Mouse (Mus musculus): ENCODE data around the gene Angel1. TPM values are rescaled to one million over a fixed set of nuclear protein-coding genes. Genes with fewer than 3 reads are reported as not detected.
A peak's percentile ranks its signal among the peaks of the same experiment; 100 is the strongest.

Angel1 gene
- 7.9 and 10.6 TPM in 2 replicates for polyA plus RNA-seq (2014; fragmentation: Nextera tagmentation; extraction: Ambion mirVana)

- under 1% methylated on average over 43 of the region's 44 CpGs for WGBS (ENCODE audit: insufficient replicate concordance)
- H3K9me3 ChIP-seq (replicated peaks; ENCODE audit: control insufficient read depth, low read length), result no peaks in the 10 kb centered on the region
- no peaks in the 10 kb centered on the region for H3K27me3 ChIP-seq (ENCODE audit: control insufficient read depth, insufficient read depth, low read length)
- H3K4me3 ChIP-seq (ENCODE audit: low read depth, low read length), result peak within 1 kb of the TSS; percentile 87
- peak; percentile 97 for ATAC-seq (replicated peaks; ENCODE audit: insufficient number of reproducible peaks, low FRiP score, low TSS enrichment)
- peak within 1 kb of the TSS; percentile 62; the same call in 1 of the 2 replicates for H3K27ac ChIP-seq (ENCODE audit: low read depth, low read length)
- H3K4me1 ChIP-seq (ENCODE audit: control insufficient read depth, insufficient read depth, low read length), result peaks cover 21% of the 10 kb centered on the region
- H3K9ac ChIP-seq (ENCODE audit: low read depth, low read length), result peak within 1 kb of the TSS; percentile 79
- H3K4me2 ChIP-seq, result peak within 1 kb of the TSS; percentile 97
- no peaks in the 10 kb centered on the region for H3K36me3 ChIP-seq (ENCODE audit: control insufficient read depth, insufficient read depth, low read length)
Observed at GRCm38 (mm10) chr12:86726120-86726640, at the start of gene Angel1. Gene Angel1, minus strand, starts transcription at chr12:86726460.

GRCm38 (mm10) chr12:86775561-86776280 is 49.5 kb upstream of the Angel1 start:
- peaks cover 11% of the 10 kb centered on the region for H3K4me1 ChIP-seq (ENCODE audit: control insufficient read depth, insufficient read depth, low read length)
- no peak overlapping the region for H3K4me3 ChIP-seq (ENCODE audit: low read depth, low read length)
- WGBS (ENCODE audit: insufficient replicate concordance), result 55% methylated on average over 7 of the region's 7 CpGs
- H3K4me2 ChIP-seq, result no peak overlapping the region
- no peaks in the 10 kb centered on the region for H3K9me3 ChIP-seq (replicated peaks; ENCODE audit: control insufficient read depth, low read length)
- H3K27me3 ChIP-seq (ENCODE audit: control insufficient read depth, insufficient read depth, low read length), result no peaks in the 10 kb centered on the region
- no peak for ATAC-seq (replicated peaks; ENCODE audit: insufficient number of reproducible peaks, low FRiP score, low TSS enrichment)
- H3K36me3 ChIP-seq (ENCODE audit: control insufficient read depth, insufficient read depth, low read length), result no peaks in the 10 kb centered on the region
- 0 out of 2 replicates have a peak overlapping the region, but pooled peaks have one; percentile 29 for H3K27ac ChIP-seq (ENCODE audit: low read depth, low read length)
- no peak overlapping the region for H3K9ac ChIP-seq (ENCODE audit: low read depth, low read length)

DNA sequence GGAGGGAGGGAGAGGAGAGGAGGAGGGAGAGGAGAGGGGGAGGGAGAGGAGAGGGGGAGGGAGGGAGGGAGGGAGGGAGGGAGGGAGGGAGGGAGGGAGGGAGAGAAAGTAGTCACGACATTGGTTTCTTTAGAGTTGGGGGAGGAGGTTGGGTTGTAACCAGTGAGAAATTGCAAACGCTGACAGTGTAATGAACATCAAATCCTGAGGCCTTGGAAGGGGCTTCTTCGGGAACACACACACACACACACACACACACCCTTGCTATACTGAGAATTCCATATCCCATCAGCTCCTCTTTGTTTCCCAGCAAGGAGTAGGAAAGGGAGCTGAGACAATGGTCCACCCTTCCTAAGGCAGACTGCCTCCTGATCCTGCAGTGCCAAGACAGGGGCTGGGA is 46.3 kb upstream of the Angel1 start:
- H3K27me3 ChIP-seq (ENCODE audit: control insufficient read depth, insufficient read depth, low read length), result no peaks in the 10 kb centered on the region
- peaks cover 18% of the 10 kb centered on the region for H3K4me1 ChIP-seq (ENCODE audit: control insufficient read depth, insufficient read depth, low read length)
- no peaks in the 10 kb centered on the region for H3K36me3 ChIP-seq (ENCODE audit: control insufficient read depth, insufficient read depth, low read length)
- H3K27ac ChIP-seq (ENCODE audit: low read depth, low read length), result no peak overlapping the region
- H3K9me3 ChIP-seq (replicated peaks; ENCODE audit: control insufficient read depth, low read length), result no peaks in the 10 kb centered on the region
- WGBS (ENCODE audit: insufficient replicate concordance), result 34% methylated on average over 3 of the region's 3 CpGs
- no peak overlapping the region for H3K4me3 ChIP-seq (ENCODE audit: low read depth, low read length)
- no peak for ATAC-seq (replicated peaks; ENCODE audit: insufficient number of reproducible peaks, low FRiP score, low TSS enrichment)
- H3K4me2 ChIP-seq, result no peak overlapping the region
- no peak overlapping the region for H3K9ac ChIP-seq (ENCODE audit: low read depth, low read length)

- Histone ChIP-seq H3K9me3 (replicated peaks; ENCODE audit: control insufficient read depth, low read length) (no peaks in the 10 kb centered on the region), H3K27me3 (ENCODE audit: control insufficient read depth, insufficient read depth, low read length) (no peaks in the 10 kb centered on the region), H3K36me3 (ENCODE audit: control insufficient read depth, insufficient read depth, low read length) (no peaks in the 10 kb centered on the region), H3K4me3 (ENCODE audit: low read depth, low read length) (no peak overlapping the region), H3K4me2 (no peak overlapping the region), H3K9ac (ENCODE audit: low read depth, low read length) (no peak overlapping the region), H3K4me1 (ENCODE audit: control insufficient read depth, insufficient read depth, low read length) (peaks cover 18% of the 10 kb centered on the region), H3K27ac (ENCODE audit: low read depth, low read length) (no peak overlapping the region)
- no peak for ATAC-seq (replicated peaks; ENCODE audit: insufficient number of reproducible peaks, low FRiP score, low TSS enrichment)
- WGBS (ENCODE audit: insufficient replicate concordance), result 12% methylated on average over 12 of the region's 12 CpGs
Observed at GRCm38 (mm10) chr12:86771823-86772427, 45.7 kb upstream of the Angel1 start.

GRCm38 (mm10) chr12:86770927-86771326 is 44.7 kb upstream of the Angel1 start:
- Histone ChIP-seq H3K9me3 (replicated peaks; ENCODE audit: control insufficient read depth, low read length) (no peaks in the 10 kb centered on the region), H3K9ac (ENCODE audit: low read depth, low read length) (no peak overlapping the region), H3K4me2 (no peak overlapping the region), H3K4me3 (ENCODE audit: low read depth, low read length) (no peak overlapping the region), H3K36me3 (ENCODE audit: control insufficient read depth, insufficient read depth, low read length) (no peaks in the 10 kb centered on the region), H3K4me1 (ENCODE audit: control insufficient read depth, insufficient read depth, low read length) (peaks cover 15% of the 10 kb centered on the region), H3K27me3 (ENCODE audit: control insufficient read depth, insufficient read depth, low read length) (no peaks in the 10 kb centered on the region), H3K27ac (ENCODE audit: low read depth, low read length) (no peak overlapping the region)
- no peak for ATAC-seq (replicated peaks; ENCODE audit: insufficient number of reproducible peaks, low FRiP score, low TSS enrichment)
- 23% methylated on average over 3 of the region's 3 CpGs for WGBS (ENCODE audit: insufficient replicate concordance)

- 25% methylated on average over 4 of the region's 4 CpGs for WGBS (ENCODE audit: insufficient replicate concordance)
- Histone ChIP-seq H3K36me3 (ENCODE audit: control insufficient read depth, insufficient read depth, low read length) (no peaks in the 10 kb centered on the region), H3K4me3 (ENCODE audit: low read depth, low read length) (no peak overlapping the region), H3K27me3 (ENCODE audit: control insufficient read depth, insufficient read depth, low read length) (no peaks in the 10 kb centered on the region), H3K4me2 (no peak overlapping the region), H3K27ac (ENCODE audit: low read depth, low read length) (no peak overlapping the region), H3K4me1 (ENCODE audit: control insufficient read depth, insufficient read depth, low read length) (peaks cover 9% of the 10 kb centered on the region), H3K9ac (ENCODE audit: low read depth, low read length) (no peak overlapping the region; the same call in 1 of the 2 replicates), H3K9me3 (replicated peaks; ENCODE audit: control insufficient read depth, low read length) (no peaks in the 10 kb centered on the region)
- ATAC-seq (replicated peaks; ENCODE audit: insufficient number of reproducible peaks, low FRiP score, low TSS enrichment), result no peak
Observed at GRCm38 (mm10) chr12:86770261-86770670, 44.0 kb upstream of the Angel1 start.

- 0 out of 2 replicates have a peak, but pooled peaks cover 7% of the 10 kb centered on the region for H3K4me1 ChIP-seq (ENCODE audit: control insufficient read depth, insufficient read depth, low read length)
- no peak overlapping the region for H3K4me3 ChIP-seq (ENCODE audit: low read depth, low read length)
- H3K4me2 ChIP-seq, result no peak overlapping the region
- no peaks in the 10 kb centered on the region for H3K36me3 ChIP-seq (ENCODE audit: control insufficient read depth, insufficient read depth, low read length)
- no peaks in the 10 kb centered on the region for H3K9me3 ChIP-seq (replicated peaks; ENCODE audit: control insufficient read depth, low read length)
- no peak overlapping the region for H3K9ac ChIP-seq (ENCODE audit: low read depth, low read length)
- no peak for ATAC-seq (replicated peaks; ENCODE audit: insufficient number of reproducible peaks, low FRiP score, low TSS enrichment)
- no peak overlapping the region for H3K27ac ChIP-seq (ENCODE audit: low read depth, low read length)
- no peaks in the 10 kb centered on the region for H3K27me3 ChIP-seq (ENCODE audit: control insufficient read depth, insufficient read depth, low read length)
Observed at GRCm38 (mm10) chr12:86769819-86770218, 43.6 kb upstream of the Angel1 start.

DNA sequence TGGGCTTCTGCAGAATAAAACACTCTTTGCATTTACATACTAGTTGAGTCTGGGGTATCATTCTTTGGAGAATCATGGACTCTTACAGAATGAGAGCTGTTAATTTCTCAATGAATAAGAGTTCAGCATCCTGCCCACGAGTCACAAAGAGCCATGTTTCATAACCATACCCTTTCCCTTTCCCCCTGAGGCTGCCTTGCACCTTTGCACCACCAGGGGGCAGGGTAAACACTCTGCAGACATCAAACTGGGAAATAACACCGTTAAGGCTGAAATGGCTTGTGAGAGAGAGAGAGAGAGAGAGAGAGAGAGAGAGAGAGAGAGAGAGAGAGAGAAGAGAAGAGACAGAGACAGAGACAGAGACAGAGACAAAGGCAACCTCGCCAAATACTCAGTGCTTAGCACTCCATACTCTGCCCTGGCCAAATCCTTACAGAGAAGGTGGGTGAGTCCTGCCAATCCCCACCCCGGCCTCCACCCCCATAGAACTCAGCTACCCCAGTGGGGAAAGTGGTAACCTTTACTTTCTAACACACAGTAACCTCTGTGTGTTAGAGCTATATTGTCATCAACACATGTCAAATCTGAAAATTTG is 42.8 kb upstream of the Angel1 start:
- H3K27ac ChIP-seq (ENCODE audit: low read depth, low read length), result no peak overlapping the region
- 0 out of 2 replicates have a peak, but pooled peaks cover 7% of the 10 kb centered on the region for H3K4me1 ChIP-seq (ENCODE audit: control insufficient read depth, insufficient read depth, low read length)
- H3K36me3 ChIP-seq (ENCODE audit: control insufficient read depth, insufficient read depth, low read length), result no peaks in the 10 kb centered on the region
- H3K27me3 ChIP-seq (ENCODE audit: control insufficient read depth, insufficient read depth, low read length), result no peaks in the 10 kb centered on the region
- ATAC-seq (replicated peaks; ENCODE audit: insufficient number of reproducible peaks, low FRiP score, low TSS enrichment), result no peak
- 39% methylated on average over 4 of the region's 4 CpGs for WGBS (ENCODE audit: insufficient replicate concordance)
- no peak overlapping the region for H3K9ac ChIP-seq (ENCODE audit: low read depth, low read length)
- no peak overlapping the region for H3K4me3 ChIP-seq (ENCODE audit: low read depth, low read length)
- H3K9me3 ChIP-seq (replicated peaks; ENCODE audit: control insufficient read depth, low read length), result no peaks in the 10 kb centered on the region
- H3K4me2 ChIP-seq, result no peak overlapping the region

All from heart, embryonic 11.5 days (tissue).